Mouse (Mus musculus): ENCODE results near the gene Golph3.

- no peak for TF ChIP-seq CTCF (IDR thresholded peaks at IDR 0.05; ENCODE audit: borderline replicate concordance, insufficient read depth, low read depth, low read length)
- TF ChIP-seq POLR2A (IDR thresholded peaks at IDR 0.05; ENCODE audit: borderline replicate concordance, insufficient read depth, low read length): no peak
Measured at GRCm38 (mm10) chr15:12368850-12369249, 47.6 kb downstream of the Golph3 start.
